Mouse (Mus musculus) E14TG2a.4 (cell line): Measurements from ENCODE around the gene Fam25c.

Experiments
- CTCF ChIP-seq: conservative IDR thresholded peaks from 2 replicates; pipeline ENCODE4 v1.5.1; 2014; ENCODE audit warnings: low read length
- POU5F1 ChIP-seq: IDR thresholded peaks from 2 replicates; pipeline ENCODE4 v1.6.1; 2014; ENCODE audit warnings: low read length, borderline replicate concordance

DNA sequence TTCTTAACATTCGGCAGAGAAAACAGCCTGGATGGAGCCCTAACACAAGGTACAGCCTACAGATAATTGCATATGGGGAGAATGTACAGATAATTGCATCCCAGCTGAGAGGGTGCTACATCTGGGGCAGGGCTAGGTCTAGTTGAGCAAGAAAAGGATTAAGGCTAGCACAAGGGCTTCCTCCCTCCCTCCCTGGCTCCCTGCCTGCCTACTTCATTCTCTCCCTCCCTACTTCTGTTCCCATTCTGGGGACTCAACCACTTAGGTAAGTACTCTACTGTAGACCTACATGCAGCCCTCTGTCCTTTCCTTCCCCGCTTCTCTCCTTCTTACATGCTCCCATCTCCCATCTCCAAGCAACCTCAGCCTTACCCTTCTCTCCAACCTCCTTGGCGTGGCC is 1.9 kb downstream of the Fam25c start:
- TF ChIP-seq CTCF (no peak), POU5F1 (no peak)
